Mouse (Mus musculus) liver, embryonic 16.5 days (tissue): Measurements from ENCODE around the gene Klhl25. TPM values are rescaled to one million over a fixed set of nuclear protein-coding genes. Genes with fewer than 3 reads are reported as not detected.
"Not testable (repeated sequence)": the region's sequence is repeated elsewhere in the genome, so short reads cannot be mapped to it uniquely, and the experiment has no call there.

Source experiments
- ATAC-seq: fragments of 200-750 bp; cut with Nextera tagmentation; 2 replicates; pipeline ENCODE4 v1.8.0; 2017; ENCODE audit warnings: low read depth, mild to moderate bottlenecking, moderate number of reproducible peaks, moderate library complexity
- H3K27ac ChIP-seq: fragments of 300-500 bp; sonication (generic); 2 replicates; pipeline ENCODE4 v1.5.1; 2014; ENCODE audit warnings: mild to moderate bottlenecking, low read length
- H3K27me3 ChIP-seq: fragments of 300-500 bp; sonication (generic); 2 replicates; pipeline ENCODE4 v1.6.1; 2014; ENCODE audit warnings: low read depth, low read length, mixed read lengths; ENCODE audit not compliant: control insufficient read depth, insufficient read depth
- H3K36me3 ChIP-seq: fragments of 300-500 bp; sonication (generic); 2 replicates; pipeline ENCODE4 v1.6.1; 2014; ENCODE audit warnings: mild to moderate bottlenecking; ENCODE audit not compliant: control insufficient read depth, insufficient read depth
- H3K4me1 ChIP-seq: fragments of 300-500 bp; sonication (generic); 2 replicates; pipeline ENCODE4 v1.6.1; 2014; ENCODE audit warnings: low read depth, low read length, mixed read lengths; ENCODE audit not compliant: control insufficient read depth
- H3K4me2 ChIP-seq: fragments of 300-500 bp; sonication (generic); 2 replicates; pipeline ENCODE4 v1.6.1; 2014; ENCODE audit warnings: low read depth, low read length, mixed read lengths
- H3K4me3 ChIP-seq: fragments of 300-500 bp; sonication (generic); 2 replicates; pipeline ENCODE4 v1.5.1; 2014; ENCODE audit warnings: low read depth, mild to moderate bottlenecking, low read length
- H3K9ac ChIP-seq: fragments of 300-500 bp; sonication (generic); 2 replicates; pipeline ENCODE4 v1.6.1; 2014; ENCODE audit warnings: low read depth, low read length
- H3K9me3 ChIP-seq: fragments of 300-500 bp; sonication (generic); replicated peaks from 2 replicates; pipeline ENCODE4 v1.6.1; 2016; ENCODE audit warnings: low read length; ENCODE audit not compliant: control insufficient read depth
- WGBS: fragments of 180-500 bp; shearing (Covaris S2); extraction: QIAGEN DNeasy Blood & Tissue Kit; methylation state at CpG from one replicate; pipeline ENCODE4 v1.1.7; 2014; ENCODE audit not compliant: insufficient replicate concordance; 5-methylcytosine and 5-hydroxymethylcytosine counted together
- polyA plus RNA-seq: library from polyadenylated mRNA; unstranded; fragments of >200 nt; fragmentation: Nextera tagmentation; extraction: Ambion mirVana; gene quantifications from 2 replicates; pipeline ENCODE4 v1.2.1, GENCODE M21; 2015

Gene Klhl25
- polyA plus RNA-seq, 1 experiment from 2014 or later, result 22.5 TPM

- H3K4me1 ChIP-seq, result peaks cover 38% of the 10 kb centered on the region
- H3K4me3 ChIP-seq, H3K9me3 ChIP-seq, H3K36me3 ChIP-seq, ATAC-seq, H3K27me3 ChIP-seq, H3K27ac ChIP-seq, H3K4me2 ChIP-seq, H3K9ac ChIP-seq: not testable (repeated sequence)
- 75% methylated on average over 3 of the region's 4 CpGs for WGBS
These were observed 14.2 kb upstream of the Klhl25 start for GRCm38 (mm10) chr7:75833960-75834359.

GRCm38 (mm10) chr7:75834932-75835631, 13.0 kb upstream of the Klhl25 start:
- not testable (repeated sequence) for H3K4me2 ChIP-seq, H3K36me3 ChIP-seq, H3K4me3 ChIP-seq, H3K9me3 ChIP-seq, H3K27me3 ChIP-seq, H3K9ac ChIP-seq
- H3K27ac ChIP-seq, result peak overlapping the region; percentile 18
- ATAC-seq, result peak; percentile 27; the same call in 1 of the 2 replicates
- 22% methylated on average over 3 of the region's 6 CpGs for WGBS
- peaks cover 27% of the 10 kb centered on the region for H3K4me1 ChIP-seq

GRCm38 (mm10) chr7:75840071-75840470, 8.0 kb upstream of the Klhl25 start:
- no peak overlapping the region for H3K27ac ChIP-seq
- H3K4me2 ChIP-seq, result no peak overlapping the region
- H3K4me3 ChIP-seq, result no peak overlapping the region
- H3K36me3 ChIP-seq, result no peaks in the 10 kb centered on the region
- H3K4me1 ChIP-seq, result peaks cover 3% of the 10 kb centered on the region; the same call in 1 of the 2 replicates
- H3K9me3 ChIP-seq, result no peaks in the 10 kb centered on the region
- 57% methylated on average over 4 of the region's 4 CpGs for WGBS
- H3K27me3 ChIP-seq, result no peaks in the 10 kb centered on the region
- H3K9ac ChIP-seq, result no peak overlapping the region
- ATAC-seq, result no peak

GRCm38 (mm10) chr7:75842306-75842705, 5.8 kb upstream of the Klhl25 start:
- Histone ChIP-seq H3K4me2 (no peak overlapping the region), H3K4me1 (peaks cover 4% of the 10 kb centered on the region), H3K27ac (no peak overlapping the region), H3K27me3 (no peaks in the 10 kb centered on the region), H3K4me3 (no peak overlapping the region), H3K9me3 (no peaks in the 10 kb centered on the region), H3K36me3 (no peaks in the 10 kb centered on the region), H3K9ac (no peak overlapping the region)
- 67% methylated on average over 3 of the region's 3 CpGs for WGBS
- no peak for ATAC-seq

GRCm38 (mm10) chr7:75845936-75846335, 2.2 kb upstream of the Klhl25 start:
- ATAC-seq, result no peak
- Histone ChIP-seq H3K9ac (no peak overlapping the region), H3K4me2 (no peak overlapping the region), H3K27me3 (no peaks in the 10 kb centered on the region), H3K36me3 (no peaks in the 10 kb centered on the region), H3K9me3 (no peaks in the 10 kb centered on the region), H3K4me1 (peaks cover 17% of the 10 kb centered on the region), H3K27ac (no peak overlapping the region), H3K4me3 (no peak overlapping the region)
- 71% methylated on average over 1 of the region's 1 CpGs for WGBS

GRCm38 (mm10) chr7:75846942-75847341, 1.2 kb upstream of the Klhl25 start:
- Histone ChIP-seq H3K4me2 (0 out of 2 replicates have a peak overlapping the region, but pooled peaks have one; percentile 82), H3K9ac (no peak overlapping the region), H3K4me3 (no peak overlapping the region), H3K27me3 (no peaks in the 10 kb centered on the region), H3K4me1 (peaks cover 19% of the 10 kb centered on the region), H3K27ac (no peak overlapping the region), H3K9me3 (no peaks in the 10 kb centered on the region), H3K36me3 (no peaks in the 10 kb centered on the region)
- 49% methylated on average over 7 of the region's 7 CpGs for WGBS
- no peak for ATAC-seq

- Histone ChIP-seq H3K9ac (peak overlapping the region; percentile 61), H3K27ac (no peak overlapping the region), H3K4me2 (peak overlapping the region; percentile 82), H3K9me3 (no peaks in the 10 kb centered on the region), H3K36me3 (no peaks in the 10 kb centered on the region), H3K4me1 (peaks cover 24% of the 10 kb centered on the region), H3K4me3 (peak overlapping the region; percentile 83), H3K27me3 (no peaks in the 10 kb centered on the region)
- 14% methylated on average over 6 of the region's 6 CpGs for WGBS
- ATAC-seq, result no peak
These were observed 621 bp upstream of the Klhl25 start for GRCm38 (mm10) chr7:75847489-75847888.

- H3K27ac ChIP-seq, result peak overlapping the region; percentile 80
- no peaks in the 10 kb centered on the region for H3K9me3 ChIP-seq
- no peaks in the 10 kb centered on the region for H3K36me3 ChIP-seq
- peak overlapping the region; percentile 91 for H3K9ac ChIP-seq
- WGBS, result 2% methylated on average over 25 of the region's 25 CpGs
- peak; percentile 8 for ATAC-seq
- H3K27me3 ChIP-seq, result no peaks in the 10 kb centered on the region
- H3K4me3 ChIP-seq, result peak overlapping the region; percentile 83
- H3K4me2 ChIP-seq, result peak overlapping the region; percentile 82
- H3K4me1 ChIP-seq, result peaks cover 27% of the 10 kb centered on the region
These were observed 913 bp downstream of the Klhl25 start for GRCm38 (mm10) chr7:75848776-75849670.

GRCm38 (mm10) chr7:75850396-75850795, 2.3 kb downstream of the Klhl25 start:
- not testable (repeated sequence) for H3K27me3 ChIP-seq, H3K4me2 ChIP-seq, H3K9me3 ChIP-seq, H3K27ac ChIP-seq, H3K36me3 ChIP-seq, ATAC-seq, H3K9ac ChIP-seq, H3K4me3 ChIP-seq
- WGBS, result 73% methylated on average over 1 of the region's 3 CpGs
- H3K4me1 ChIP-seq, result peaks cover 39% of the 10 kb centered on the region
